ENCODE assay signal across 19 mouse cellular contexts in genomic region chr7:47061560-47061959, GRCm38 (mm10). TPM values are rescaled to one million over a fixed set of nuclear protein-coding genes. Genes with fewer than 3 reads are reported as not detected.
DNase-seq lines count a peak whose midpoint lies in the region; ATAC-seq lines count a peak whose summit lies in the region.
"Had no signal": no experiment of that assay in that cellular context is flagged by ENCODE, and none has a peak within 500 bp of the region (broad histone marks: within the 10 kb centered on the region; RNA-seq: fewer than 3 reads in every experiment).

No protein-coding gene starts in this region.

- no peaks in the 10 kb centered on the region for H3K36me3 ChIP-seq in liver, embryonic 12.5 days
- H3K36me3 ChIP-seq in liver, embryonic 13.5 days, result no peaks in the 10 kb centered on the region
- H3K36me3 ChIP-seq in liver, embryonic 16.5 days (ENCODE audit: control insufficient read depth, insufficient read depth), result no peaks in the 10 kb centered on the region
- H3K36me3 ChIP-seq in heart, embryonic 11.5 days (ENCODE audit: control insufficient read depth, insufficient read depth, low read length), result no peaks in the 10 kb centered on the region
- H3K36me3 ChIP-seq: embryonic facial prominence, embryonic 15.5 days; forebrain, embryonic 15.5 days; heart, embryonic 13.5 days; hindbrain, embryonic 15.5 days had no signal

- no peak for DNase-seq in liver
- no peak for DNase-seq in liver, embryonic 13.5 days
- DNase-seq: adrenal gland, adult 8-10 months; adrenal gland, postnatal 36 days; cerebellum, adult 11 months; cerebellum, adult 8-10 months; cerebellum, postnatal 14 days; embryo, embryonic 11 days; gastrocnemius, adult 2 months; gastrocnemius, postnatal 25 days; heart, postnatal 36 days had no signal

- no peak for ATAC-seq in liver, embryonic 12.5 days
- 0 out of 2 replicates have a peak, but pooled peaks have one; percentile 4 for ATAC-seq in liver, embryonic 13.5 days (ENCODE audit: low read depth)
- no peak for ATAC-seq in liver, embryonic 16.5 days (ENCODE audit: low read depth)
- no peak for ATAC-seq in activated CD4-positive, CD25-positive, alpha-beta regulatory T cell, adult 4 months
- ATAC-seq in heart, embryonic 11.5 days (replicated peaks; ENCODE audit: insufficient number of reproducible peaks, low FRiP score, low TSS enrichment), result no peak
- ATAC-seq: forebrain, embryonic 15.5 days had no signal

- H3K9me3 ChIP-seq in liver, embryonic 12.5 days (replicated peaks), result no peaks in the 10 kb centered on the region
- H3K9me3 ChIP-seq in liver, embryonic 13.5 days (replicated peaks), result no peaks in the 10 kb centered on the region
- no peaks in the 10 kb centered on the region for H3K9me3 ChIP-seq in liver, embryonic 16.5 days (replicated peaks; ENCODE audit: control insufficient read depth, low read length)
- H3K9me3 ChIP-seq in heart, embryonic 11.5 days (replicated peaks; ENCODE audit: control insufficient read depth, low read length), result no peaks in the 10 kb centered on the region
- H3K9me3 ChIP-seq: embryonic facial prominence, embryonic 15.5 days; forebrain, embryonic 15.5 days; heart, embryonic 13.5 days; hindbrain, embryonic 15.5 days had no signal

- no peak overlapping the region for H3K27ac ChIP-seq in liver, embryonic 12.5 days
- H3K27ac ChIP-seq in liver, embryonic 13.5 days, result peak overlapping the region; percentile 31; the same call in 1 of the 2 replicates
- no peak overlapping the region for H3K27ac ChIP-seq in liver, embryonic 16.5 days (ENCODE audit: low read length)
- no peak overlapping the region for H3K27ac ChIP-seq in heart, embryonic 11.5 days (ENCODE audit: low read depth, low read length)
- H3K27ac ChIP-seq: embryonic facial prominence, embryonic 15.5 days; forebrain, embryonic 15.5 days; gastrocnemius, adult 2 months; heart, embryonic 13.5 days; hindbrain, embryonic 15.5 days had no signal

- no peak overlapping the region for H3K9ac ChIP-seq in liver, embryonic 12.5 days
- no peak overlapping the region for H3K9ac ChIP-seq in liver, embryonic 13.5 days
- no peak overlapping the region for H3K9ac ChIP-seq in liver, embryonic 16.5 days (ENCODE audit: low read depth, low read length)
- H3K9ac ChIP-seq in heart, embryonic 11.5 days (ENCODE audit: low read depth, low read length), result no peak overlapping the region
- H3K9ac ChIP-seq: embryonic facial prominence, embryonic 15.5 days; forebrain, embryonic 15.5 days; heart, embryonic 13.5 days; hindbrain, embryonic 15.5 days had no signal

- H3K27me3 ChIP-seq in liver, embryonic 12.5 days (replicated peaks), result peaks cover 36% of the 10 kb centered on the region
- H3K27me3 ChIP-seq in liver, embryonic 13.5 days, result no peaks in the 10 kb centered on the region; the same call in 1 of the 2 replicates
- H3K27me3 ChIP-seq in liver, embryonic 16.5 days (ENCODE audit: control insufficient read depth, insufficient read depth, low read depth, low read length), result no peaks in the 10 kb centered on the region
- no peaks in the 10 kb centered on the region for H3K27me3 ChIP-seq in heart, embryonic 11.5 days (ENCODE audit: control insufficient read depth, insufficient read depth, low read length)
- H3K27me3 ChIP-seq: embryonic facial prominence, embryonic 15.5 days; forebrain, embryonic 15.5 days; heart, embryonic 13.5 days; hindbrain, embryonic 15.5 days had no signal

- H3K4me3 ChIP-seq in liver, embryonic 12.5 days, result no peak overlapping the region
- no peak overlapping the region for H3K4me3 ChIP-seq in liver, embryonic 13.5 days (replicated peaks)
- H3K4me3 ChIP-seq in liver, embryonic 16.5 days (ENCODE audit: low read depth, low read length), result no peak overlapping the region
- H3K4me3 ChIP-seq in heart, embryonic 11.5 days (ENCODE audit: low read depth, low read length), result no peak overlapping the region
- H3K4me3 ChIP-seq: embryonic facial prominence, embryonic 15.5 days; forebrain, embryonic 15.5 days; gastrocnemius, adult 2 months; heart, embryonic 13.5 days; hindbrain, embryonic 15.5 days had no signal

- peaks cover 25% of the 10 kb centered on the region for H3K4me1 ChIP-seq in liver, embryonic 12.5 days
- peaks cover 34% of the 10 kb centered on the region for H3K4me1 ChIP-seq in liver, embryonic 13.5 days (replicated peaks)
- peaks cover 5% of the 10 kb centered on the region for H3K4me1 ChIP-seq in liver, embryonic 16.5 days (ENCODE audit: control insufficient read depth, low read depth, low read length)
- no peaks in the 10 kb centered on the region; the same call in 1 of the 2 replicates for H3K4me1 ChIP-seq in heart, embryonic 11.5 days (ENCODE audit: control insufficient read depth, insufficient read depth, low read length)
- H3K4me1 ChIP-seq: embryonic facial prominence, embryonic 15.5 days; forebrain, embryonic 15.5 days; hindbrain, embryonic 15.5 days had no signal

- H3K4me2 ChIP-seq in liver, embryonic 12.5 days, result peak overlapping the region; percentile 30
- peak overlapping the region; percentile 33 for H3K4me2 ChIP-seq in liver, embryonic 13.5 days
- peak overlapping the region; percentile 35; the same call in 1 of the 2 replicates for H3K4me2 ChIP-seq in liver, embryonic 16.5 days (ENCODE audit: low read depth, low read length)
- no peak overlapping the region for H3K4me2 ChIP-seq in heart, embryonic 11.5 days
- H3K4me2 ChIP-seq: embryonic facial prominence, embryonic 15.5 days; forebrain, embryonic 15.5 days; heart, embryonic 13.5 days; hindbrain, embryonic 15.5 days had no signal

- WGBS in liver, embryonic 12.5 days (ENCODE audit: insufficient replicate concordance), result 56% methylated on average over 5 of the region's 5 CpGs
- 55% methylated on average over 5 of the region's 5 CpGs for WGBS in liver, embryonic 13.5 days (ENCODE audit: insufficient replicate concordance)
- WGBS in liver, embryonic 16.5 days (ENCODE audit: insufficient replicate concordance), result 53% methylated on average over 5 of the region's 5 CpGs
- 66% methylated on average over 5 of the region's 5 CpGs for WGBS in heart, embryonic 11.5 days (ENCODE audit: insufficient replicate concordance)

RNA-seq across cellular contexts. Expression of gene Tmem86a, which starts 11.2 kb away (rescaled TPM):
- 20.2 and 20.3 TPM in 2 replicates for polyA plus RNA-seq in liver, embryonic 12.5 days (2016; fragmentation: Nextera tagmentation; extraction: Ambion mirVana)
- polyA plus RNA-seq in liver, embryonic 13.5 days (2015; fragmentation: Nextera tagmentation; extraction: Ambion mirVana), result 23.8 and 23.9 TPM in 2 replicates
- 25.3 and 25.6 TPM in 2 replicates for polyA plus RNA-seq in liver, embryonic 16.5 days (2015; fragmentation: Nextera tagmentation; extraction: Ambion mirVana)
- 1 to 10 TPM; 1.0 to 2.9 TPM for polyA plus RNA-seq in activated CD4-positive, CD25-positive, alpha-beta regulatory T cell, adult 4 months (2017; shearing (Covaris generic))
- 13.7 and 15.5 TPM in 2 replicates for polyA plus RNA-seq in heart, embryonic 11.5 days (2014; fragmentation: Nextera tagmentation; extraction: Ambion mirVana)

RNA-seq across cellular contexts. Expression of gene Spty2d1, which starts 53.3 kb away (rescaled TPM):
- polyA plus RNA-seq in liver, embryonic 12.5 days (2016; fragmentation: Nextera tagmentation; extraction: Ambion mirVana), result 16.8 and 17.7 TPM in 2 replicates
- 10.6 and 13.1 TPM in 2 replicates for polyA plus RNA-seq in liver, embryonic 13.5 days (2015; fragmentation: Nextera tagmentation; extraction: Ambion mirVana)
- polyA plus RNA-seq in liver, embryonic 16.5 days (2015; fragmentation: Nextera tagmentation; extraction: Ambion mirVana), result 12.1 and 12.6 TPM in 2 replicates
- polyA plus RNA-seq in activated CD4-positive, CD25-positive, alpha-beta regulatory T cell, adult 4 months (2017; shearing (Covaris generic)), result 10 to 100 TPM; 23.5 to 32.3 TPM
- 15.6 and 18.8 TPM in 2 replicates for polyA plus RNA-seq in heart, embryonic 11.5 days (2014; fragmentation: Nextera tagmentation; extraction: Ambion mirVana)
